Mouse (Mus musculus) CD4-positive, CD25-positive, alpha-beta regulatory T cell, adult 4 months (primary cell): ENCODE results near the gene Pde6d. TPM values are rescaled to one million over a fixed set of nuclear protein-coding genes. Genes with fewer than 3 reads are reported as not detected.

Source experiments
- ATAC-seq: one replicate; pipeline ENCODE4 v1.8.0; 2017
- polyA plus RNA-seq, 2 experiments: library from polyadenylated mRNA; unstranded; fragments of 100-300 nt; shearing (Covaris generic); gene quantifications; one replicate each; pipeline ENCODE4 v1.2.1; 2017

Pde6d gene
- 10 to 100 TPM; 12.6 to 16.4 TPM for polyA plus RNA-seq

DNA sequence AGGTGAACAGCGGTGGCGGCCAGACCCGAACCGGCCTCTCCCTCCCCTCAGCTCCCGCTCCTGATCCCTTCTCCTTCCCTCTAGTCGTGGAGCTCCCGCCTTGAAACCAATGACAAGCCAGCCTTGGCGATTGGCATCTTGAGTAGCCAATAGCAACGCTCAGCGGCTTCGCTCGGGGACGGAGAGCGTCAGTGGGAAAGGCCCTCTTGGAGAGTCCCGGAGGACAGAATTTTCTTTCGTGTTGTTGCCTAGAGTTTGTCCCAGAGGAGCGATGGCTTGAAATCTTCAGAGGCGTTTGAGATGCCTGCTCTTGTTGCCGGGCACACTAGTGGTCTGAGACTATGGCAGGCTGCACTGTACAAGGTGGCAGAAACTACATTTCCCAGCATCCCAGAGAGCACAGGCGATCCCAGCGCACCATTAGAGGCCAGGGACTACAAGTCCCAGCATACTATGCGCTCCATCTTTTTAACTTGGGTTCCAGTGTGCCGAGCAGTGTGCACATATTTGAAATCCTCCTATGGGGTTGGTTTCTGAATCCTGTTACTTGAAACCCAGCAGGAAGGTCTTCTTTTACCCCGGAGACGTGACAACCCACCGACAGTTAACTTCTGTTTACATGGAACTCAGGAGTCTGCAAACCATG lies at the start of gene Pde6d, which contains the start of gene Cops7b:
TSS of gene Pde6d (minus strand) at position 179 of the 646 bp plus-strand sequence.
TSS of gene Cops7b (plus strand) at position 454 of the 646 bp plus-strand sequence.
- ATAC-seq: peak; percentile 91

GRCm38 (mm10) chr1:86630527-86630926 lies 48.1 kb upstream of the Pde6d start:
- ATAC-seq: no peak

DNA sequence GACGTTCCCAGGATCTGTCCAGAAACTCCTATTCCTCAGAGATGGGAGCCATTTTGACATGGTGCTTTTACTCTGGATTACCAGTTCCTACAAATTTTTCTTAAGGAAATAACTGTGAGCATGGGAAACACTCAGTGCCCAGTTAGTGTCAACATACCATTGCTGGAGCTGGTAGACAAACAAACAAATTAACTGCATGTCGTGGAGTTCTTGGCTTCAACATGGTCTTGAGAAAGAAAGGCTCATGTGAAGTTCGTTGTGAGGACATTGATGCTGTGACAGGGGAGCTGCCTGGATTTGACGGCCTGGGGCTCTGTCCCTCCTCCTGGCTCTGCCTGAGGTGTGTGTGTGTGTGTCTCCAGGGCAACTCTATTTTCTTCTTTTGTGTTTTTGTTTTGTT lies 47.5 kb upstream of the Pde6d start:
- no peak for ATAC-seq

- no peak for ATAC-seq
Measured at GRCm38 (mm10) chr1:86628270-86628669, 45.8 kb upstream of the Pde6d start.

DNA sequence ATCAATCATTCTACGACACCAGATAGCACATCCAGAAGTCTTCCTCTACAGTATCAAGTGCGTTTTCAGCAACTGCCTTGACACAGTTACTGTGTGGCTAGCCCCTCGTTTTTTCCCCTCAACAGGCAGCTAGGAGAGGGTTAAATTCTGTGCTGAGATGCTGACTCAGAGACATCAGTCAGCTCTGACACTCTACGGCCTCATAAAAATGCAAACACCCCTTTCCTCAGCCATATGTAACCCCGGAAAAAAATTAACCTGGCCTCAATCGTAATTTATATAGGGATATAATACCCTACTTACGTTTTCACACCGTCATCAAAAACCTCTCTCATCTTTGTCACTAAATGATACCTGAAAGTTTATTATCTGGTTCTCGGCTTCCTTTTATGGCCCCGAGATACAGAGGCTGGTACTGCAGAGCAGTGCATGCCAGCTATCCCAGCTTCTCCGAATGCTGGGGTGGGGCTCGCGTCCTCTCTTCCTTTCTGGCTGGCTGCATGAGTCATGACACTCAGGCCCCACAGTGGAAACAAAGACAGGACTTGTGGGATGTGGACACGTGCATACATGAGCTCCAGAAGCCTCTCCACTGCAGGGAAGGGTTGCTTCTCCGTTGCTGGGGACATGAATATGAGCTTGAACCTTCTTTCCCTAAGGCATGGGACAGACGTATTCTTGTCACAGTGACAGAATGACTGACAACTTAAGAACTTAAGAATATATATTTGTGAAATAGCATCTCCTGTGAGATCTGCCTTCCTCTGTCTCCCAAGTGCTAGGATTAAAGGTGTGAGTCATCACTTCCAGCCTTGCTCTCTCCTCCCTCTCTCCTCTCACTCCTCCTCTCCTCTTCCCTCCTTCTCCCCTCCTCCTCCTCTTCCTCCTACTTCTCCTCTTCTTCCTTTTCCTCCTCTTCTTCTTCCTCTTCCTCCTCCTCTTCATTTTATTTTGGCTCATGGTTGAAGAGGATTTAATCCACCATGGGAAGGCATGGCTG lies 40.9 kb upstream of the Pde6d start:
- ATAC-seq: no peak

- no peak for ATAC-seq
Measured at GRCm38 (mm10) chr1:86622296-86622695, 39.9 kb upstream of the Pde6d start.

DNA sequence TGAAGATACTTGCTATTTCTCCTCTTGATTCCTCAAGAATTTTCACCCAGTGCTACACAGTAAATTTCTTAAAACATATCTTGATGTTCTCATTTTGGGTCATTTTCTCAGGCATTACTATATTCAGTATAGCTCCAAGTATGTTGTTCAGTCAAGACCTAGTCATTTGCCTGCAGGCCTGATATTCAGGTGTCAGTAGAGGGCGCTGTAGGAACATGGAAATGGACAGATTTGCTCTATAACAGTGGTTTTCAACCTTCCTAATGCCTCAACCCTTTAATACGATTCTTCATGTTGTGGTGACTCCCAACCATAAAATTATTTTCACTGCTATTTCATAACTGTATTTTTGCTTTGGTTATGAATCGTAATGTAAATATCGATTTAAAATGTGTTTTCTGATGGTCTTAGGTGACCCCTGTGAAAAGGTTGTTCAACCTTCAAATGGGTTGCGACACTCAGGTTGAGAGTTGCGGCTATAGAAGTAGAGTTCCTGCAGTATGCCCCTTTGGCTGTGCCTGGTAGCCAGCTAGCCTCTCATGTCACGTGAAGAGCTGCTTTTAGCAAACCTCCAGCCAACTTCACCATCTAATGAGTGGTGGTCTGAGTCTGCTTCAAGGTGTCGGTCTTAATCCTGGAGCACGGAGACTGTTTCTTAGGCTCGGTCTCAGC lies 36.2 kb upstream of the Pde6d start:
- ATAC-seq: no peak

DNA sequence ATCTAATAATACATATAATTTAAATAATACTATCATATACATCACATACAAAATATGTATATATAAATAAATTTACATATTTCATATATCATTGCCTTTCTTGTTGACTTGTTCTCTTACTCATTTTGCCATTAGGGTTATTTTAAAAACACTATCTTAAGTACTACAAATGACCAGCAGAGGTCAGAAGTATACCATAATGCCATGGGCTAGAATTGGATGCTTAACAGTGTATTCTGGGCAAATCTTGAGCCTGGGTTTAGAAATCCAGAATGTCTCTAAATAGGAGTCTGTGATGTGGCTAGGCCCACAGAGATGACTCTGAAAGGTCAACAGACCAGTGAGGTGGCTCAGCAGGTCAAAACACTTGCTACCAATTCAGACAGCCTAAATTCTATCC lies 31.8 kb upstream of the Pde6d start:
- ATAC-seq: no peak

DNA sequence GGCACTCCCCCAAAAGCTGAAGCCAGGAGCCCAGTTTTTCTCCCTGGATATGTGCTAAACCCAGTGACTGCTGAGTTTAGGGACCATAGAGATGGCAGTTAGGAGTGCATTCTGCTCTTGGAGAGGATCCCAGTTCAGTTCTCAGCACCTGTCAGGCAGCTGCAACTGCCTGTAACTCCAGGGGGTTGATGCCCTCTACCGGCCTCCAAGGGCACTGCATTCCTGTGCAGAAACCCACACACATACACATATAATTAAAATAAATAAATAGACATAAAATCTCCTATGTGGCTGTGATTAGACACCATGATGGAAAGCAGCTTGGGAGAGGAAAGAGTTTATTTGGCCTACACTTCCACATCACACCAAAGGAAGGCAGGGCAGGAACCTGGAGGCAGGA lies 29.7 kb upstream of the Pde6d start:
- no peak for ATAC-seq

DNA sequence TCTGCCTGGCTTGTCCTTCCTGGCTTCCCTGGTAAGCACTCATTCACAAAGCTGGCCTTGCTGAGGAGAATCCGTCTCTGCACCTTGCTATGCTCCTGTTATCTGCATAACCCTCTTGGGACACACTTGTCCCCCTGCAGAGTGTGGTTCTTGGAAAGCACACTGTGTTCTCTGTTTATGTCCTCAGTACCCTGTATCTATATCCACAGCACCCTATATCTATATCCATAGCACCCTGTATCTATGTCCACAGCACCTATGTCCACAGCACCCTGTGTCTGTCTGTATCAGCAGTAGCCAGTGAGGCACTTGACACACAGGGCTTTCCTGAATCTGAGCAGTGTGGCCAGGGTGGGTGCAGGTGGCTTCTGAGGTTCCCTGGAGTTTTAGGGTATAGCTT lies 28.5 kb upstream of the Pde6d start:
- ATAC-seq: no peak

DNA sequence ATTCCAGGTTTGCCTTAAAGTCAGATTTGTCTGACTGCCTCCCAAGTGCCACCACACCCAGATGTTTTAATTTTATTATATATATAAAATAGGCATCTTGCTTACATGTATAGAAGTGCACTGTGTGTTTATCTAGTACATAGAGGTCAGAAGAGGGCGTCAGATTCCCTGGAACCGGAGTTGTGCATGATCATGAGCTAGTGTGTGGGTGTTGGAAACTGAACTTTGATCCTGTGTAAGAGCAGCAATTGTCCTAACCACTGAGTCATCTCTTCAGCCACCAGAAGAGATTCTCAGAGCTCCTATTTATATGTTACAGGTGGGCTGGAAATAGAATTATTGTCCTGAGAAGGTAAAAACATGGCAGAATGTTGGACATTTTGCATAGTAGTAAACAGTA lies 17.7 kb upstream of the Pde6d start:
- ATAC-seq: no peak

- peak; percentile 45 for ATAC-seq
Measured at GRCm38 (mm10) chr1:86598516-86598915, 16.1 kb upstream of the Pde6d start.

DNA sequence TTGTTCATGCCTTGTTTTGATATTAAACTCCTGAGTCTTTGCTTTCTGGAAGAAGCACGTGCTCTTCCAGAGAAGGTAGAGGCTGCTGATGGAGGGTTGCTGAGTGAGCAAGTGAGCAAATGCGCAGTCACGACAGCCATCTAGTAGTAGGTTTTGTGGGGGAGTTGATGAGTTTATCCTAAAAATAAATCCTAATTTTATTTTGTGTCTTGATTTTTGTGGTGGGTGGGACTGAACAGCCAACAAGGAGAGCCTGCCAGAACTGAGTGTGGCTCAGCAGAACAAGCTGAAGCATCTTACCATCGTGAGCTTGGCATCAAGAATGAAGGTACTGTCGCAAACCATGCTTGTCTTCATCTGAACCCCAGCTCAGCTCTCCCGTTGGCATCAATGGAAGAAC lies 14.1 kb upstream of the Pde6d start:
- no peak for ATAC-seq

DNA sequence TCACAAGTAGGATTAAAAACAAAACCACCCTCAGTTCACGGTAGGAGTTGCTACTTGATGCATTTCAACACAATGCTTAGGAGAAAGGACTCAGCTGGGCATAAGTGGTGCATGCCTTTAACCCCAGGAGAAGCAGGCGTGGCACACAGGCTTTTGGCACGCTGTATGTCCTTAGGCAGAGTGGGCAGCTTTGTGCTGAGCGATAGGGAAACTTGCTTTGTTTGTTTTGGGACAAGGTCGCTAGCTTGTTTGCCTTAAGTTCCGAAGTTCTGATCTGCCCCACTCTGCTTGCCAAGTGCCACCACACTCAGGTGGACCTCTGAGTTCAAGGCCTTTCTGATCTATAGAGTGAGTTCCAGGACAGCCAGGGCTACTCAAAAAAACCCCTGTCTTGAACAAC lies 12.9 kb upstream of the Pde6d start:
- no peak for ATAC-seq

GRCm38 (mm10) chr1:86594539-86594938 lies 12.1 kb upstream of the Pde6d start:
- ATAC-seq: no peak

GRCm38 (mm10) chr1:86586992-86587391 lies 4.6 kb upstream of the Pde6d start:
- peak; percentile 21 for ATAC-seq

DNA sequence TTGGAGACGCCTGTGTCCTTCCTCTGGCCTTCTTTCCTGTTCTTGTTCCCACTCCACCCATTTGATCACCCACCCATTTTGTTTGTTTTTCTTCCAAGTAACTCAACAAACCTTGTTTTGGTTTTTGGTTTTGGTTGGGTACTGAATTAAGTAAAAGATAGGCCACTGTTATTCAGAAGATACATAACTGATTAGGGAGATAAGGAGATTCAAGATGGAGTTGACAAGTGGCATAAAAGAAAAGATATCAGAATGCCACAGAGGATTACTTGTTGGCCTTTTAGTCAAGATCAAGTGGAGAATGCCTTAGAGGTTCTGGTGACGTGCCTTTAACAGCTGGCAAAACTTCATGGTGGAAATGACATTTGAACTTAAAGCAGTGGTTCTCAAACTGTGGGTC lies 1.3 kb upstream of the Pde6d start:
- no peak for ATAC-seq

GRCm38 (mm10) chr1:86581692-86582450 lies 558 bp downstream of the Pde6d start:
- ATAC-seq: peak; percentile 71

- no peak for ATAC-seq
Measured at GRCm38 (mm10) chr1:86580426-86580825, 2.0 kb downstream of the Pde6d start.

- no peak for ATAC-seq
Measured at GRCm38 (mm10) chr1:86571941-86572340, 10.5 kb downstream of the Pde6d start.

- ATAC-seq: no peak
Measured at GRCm38 (mm10) chr1:86571381-86571780, 11.0 kb downstream of the Pde6d start.

- ATAC-seq: no peak
Measured at GRCm38 (mm10) chr1:86569292-86569860, 13.1 kb downstream of the Pde6d start.
